Mouse (Mus musculus) effector memory CD4-positive, alpha-beta T cell, adult 5 months (primary cell): ENCODE measurements around the gene Hspd1. TPM values are rescaled to one million over a fixed set of nuclear protein-coding genes. Genes with fewer than 3 reads are reported as not detected.

Experiments used
- polyA plus RNA-seq: library from polyadenylated mRNA; unstranded; fragments of 100-300 nt; shearing (Covaris generic); gene quantifications from one replicate; pipeline ENCODE4 v1.2.1, GENCODE M21; 2017

Gene Hspd1
- polyA plus RNA-seq, result 160 TPM

DNA sequence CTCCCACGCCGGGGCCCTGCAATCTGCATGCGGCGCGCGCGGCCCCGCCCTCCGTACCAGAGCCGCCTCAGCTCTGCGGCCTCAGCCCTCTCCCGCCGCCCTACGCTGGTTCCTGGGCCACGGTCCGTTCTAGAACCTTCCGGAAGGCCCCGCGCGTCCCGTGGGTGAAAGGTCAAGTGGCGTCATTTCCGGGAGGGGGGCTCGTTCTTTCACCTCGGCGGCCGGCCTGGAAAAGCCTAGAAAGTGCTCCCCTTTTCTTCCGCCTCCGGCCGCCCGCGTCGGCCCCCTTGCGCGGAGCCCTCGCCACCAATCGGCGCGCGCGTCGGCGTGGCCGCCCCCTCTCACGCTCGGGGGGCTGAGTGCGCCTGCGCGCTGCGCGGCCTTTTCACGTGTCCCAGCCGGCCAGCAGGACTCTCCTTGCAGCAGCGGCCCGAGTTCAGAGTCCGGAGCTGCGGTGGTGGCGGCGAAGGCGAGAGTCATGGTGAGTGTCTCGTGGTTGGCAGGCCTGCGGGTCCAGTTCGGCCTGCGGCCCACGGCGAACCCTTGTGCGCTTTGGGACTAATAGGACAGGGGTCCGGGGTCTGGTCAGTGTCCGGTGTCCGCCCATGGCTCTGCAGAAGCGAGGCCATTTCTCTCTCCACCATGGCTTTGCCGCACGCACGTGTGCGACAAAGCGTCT lies at the start of gene Hspd1, which contains the start of gene Hspe1:
Gene Hspd1, minus strand, starts transcription at position 312 of the 679 bp plus-strand sequence.
Gene Hspe1, plus strand, starts transcription at position 201 of the 679 bp plus-strand sequence.

GRCm38 (mm10) chr1:55130943-55131401 lies 42.9 kb upstream of the Hspd1 start, which contains the start of gene Mob4:
TSS of gene Mob4 (plus strand) at chr1:55131231.

DNA sequence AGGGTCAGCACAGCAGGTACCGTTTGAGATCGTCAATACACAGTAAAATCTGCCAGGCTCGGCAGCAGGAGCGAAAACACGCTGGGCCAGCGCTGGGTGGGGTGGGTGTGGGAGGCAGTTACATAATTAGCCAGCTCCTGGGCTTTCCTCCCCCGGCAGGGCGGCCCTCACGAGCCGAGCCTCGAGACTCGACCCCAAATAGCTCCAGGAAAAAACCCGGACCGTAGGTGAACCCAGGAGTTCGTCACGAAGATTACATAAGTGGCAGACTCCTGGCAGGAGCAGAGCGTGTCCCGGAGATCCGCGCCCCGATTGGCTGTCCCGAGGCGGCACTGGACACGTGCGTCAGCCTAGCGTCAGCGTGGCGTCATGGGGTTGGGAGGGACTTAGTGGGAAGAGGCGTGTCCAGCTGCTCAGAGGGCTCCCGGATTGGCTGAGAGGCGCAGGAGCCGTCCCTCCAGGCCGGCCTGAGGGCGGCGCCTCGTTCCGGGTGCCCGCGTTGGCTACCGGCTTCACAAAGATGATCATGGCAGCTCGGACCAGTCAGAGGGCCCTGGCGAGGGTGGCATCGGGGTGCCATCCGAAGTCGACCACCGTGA lies 35.6 kb downstream of the Hspd1 start, which contains the start of gene Coq10b:
Gene Coq10b, plus strand, starts transcription at position 416 of the 599 bp plus-strand sequence.

Other genes with a start within 250 kb of the Hspd1 start
- 452 TPM for gene Ankrd44, start 161.9 kb downstream of the Hspd1 start, polyA plus RNA-seq
- gene Sf3b1, start 60.8 kb downstream of the Hspd1 start, polyA plus RNA-seq, result 727 TPM
- gene Coq10b, start 35.5 kb downstream of the Hspd1 start, polyA plus RNA-seq, result 368 TPM
- gene Hspe1, start 111 bp downstream of the Hspd1 start, polyA plus RNA-seq, result 266 TPM
- 130 TPM for gene Mob4, start 43.0 kb upstream of the Hspd1 start, polyA plus RNA-seq
- gene Rftn2, start 138.5 kb upstream of the Hspd1 start, polyA plus RNA-seq, result 1.3 TPM
- gene Mars2, start 148.9 kb upstream of the Hspd1 start, polyA plus RNA-seq, result 2.2 TPM